Mouse (Mus musculus): ENCODE data around the gene Zfp974. TPM values are rescaled to one million over a fixed set of nuclear protein-coding genes. Genes with fewer than 3 reads are reported as not detected.
A peak's percentile ranks its signal among the peaks of the same experiment; 100 is the strongest.
"Not testable (repeated sequence)": the region's sequence is repeated elsewhere in the genome, so short reads cannot be mapped to it uniquely, and the experiment has no call there.

Zfp974 gene
- polyA plus RNA-seq, 1 experiment, result 1.0 TPM

- DNase-seq, result no peak
- Histone ChIP-seq H3K27ac (ENCODE audit: control insufficient read depth, insufficient read depth, low read length) (no peak overlapping the region), H3K4me1 (replicated peaks; ENCODE audit: control insufficient read depth, insufficient read depth, low read length) (no peaks in the 10 kb centered on the region), H3K4me3 (ENCODE audit: control insufficient read depth, insufficient read depth, low read length) (no peak overlapping the region), H3K27me3 (ENCODE audit: control insufficient read depth, insufficient read depth, low read length) (no peaks in the 10 kb centered on the region), H3K36me3 (ENCODE audit: control insufficient read depth, insufficient read depth, low read length) (no peaks in the 10 kb centered on the region)
- 84% methylated on average over 11 of the region's 11 CpGs for WGBS
- TF ChIP-seq POLR2A (IDR thresholded peaks at IDR 0.05; ENCODE audit: control insufficient read depth, extremely low read depth, insufficient read depth, low read length, poor library complexity) (no peak), CTCF (IDR thresholded peaks at IDR 0.05; ENCODE audit: borderline replicate concordance, control insufficient read depth, extremely low read depth, insufficient read depth, low read length, poor library complexity) (no peak)
These were observed 24.0 kb downstream of the Zfp974 start for GRCm38 (mm10) chr7:27905061-27905848.

GRCm38 (mm10) chr7:27900601-27901000, 28.7 kb downstream of the Zfp974 start:
- DNase-seq, result no peak
- Histone ChIP-seq H3K27ac (ENCODE audit: control insufficient read depth, insufficient read depth, low read length) (no peak overlapping the region), H3K36me3 (ENCODE audit: control insufficient read depth, insufficient read depth, low read length) (no peaks in the 10 kb centered on the region), H3K27me3 (ENCODE audit: control insufficient read depth, insufficient read depth, low read length) (no peaks in the 10 kb centered on the region), H3K4me3 (ENCODE audit: control insufficient read depth, insufficient read depth, low read length) (no peak overlapping the region), H3K4me1 (replicated peaks; ENCODE audit: control insufficient read depth, insufficient read depth, low read length) (no peaks in the 10 kb centered on the region)
- 93% methylated on average over 4 of the region's 4 CpGs for WGBS
- no peak for TF ChIP-seq POLR2A (IDR thresholded peaks at IDR 0.05; ENCODE audit: control insufficient read depth, extremely low read depth, insufficient read depth, low read length, poor library complexity)
- no peak for TF ChIP-seq CTCF (IDR thresholded peaks at IDR 0.05; ENCODE audit: borderline replicate concordance, control insufficient read depth, extremely low read depth, insufficient read depth, low read length, poor library complexity)

DNA sequence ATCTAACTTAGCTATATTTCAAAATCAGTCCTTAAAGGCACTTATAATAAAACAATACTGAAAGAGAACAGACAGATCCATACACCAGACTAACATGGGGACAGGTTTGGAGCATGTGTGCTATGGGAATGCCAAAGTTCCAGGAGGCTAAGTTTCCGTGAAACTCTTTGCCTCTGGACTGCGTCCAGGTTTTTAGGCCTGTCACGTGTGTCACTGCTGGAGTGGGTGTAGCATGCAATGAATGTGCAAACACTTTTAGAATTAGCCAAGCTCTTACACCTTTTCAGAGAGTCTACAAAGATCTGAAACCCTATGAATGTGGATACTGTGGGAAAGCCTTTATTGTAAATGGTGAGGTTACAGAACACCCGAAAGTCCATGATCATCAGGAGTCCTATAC, 47.5 kb downstream of the Zfp974 start:
- 96% methylated on average over 4 of the region's 4 CpGs for WGBS
- no peak overlapping the region for H3K27ac ChIP-seq (ENCODE audit: control insufficient read depth, insufficient read depth, low read length)

GRCm38 (mm10) chr7:27862578-27862977, 66.7 kb downstream of the Zfp974 start:
- H3K4me3 ChIP-seq (ENCODE audit: control insufficient read depth, insufficient read depth, low read length); H3K27me3 ChIP-seq (ENCODE audit: control insufficient read depth, insufficient read depth, low read length); DNase-seq; H3K4me1 ChIP-seq (replicated peaks; ENCODE audit: control insufficient read depth, insufficient read depth, low read length); H3K27ac ChIP-seq (ENCODE audit: control insufficient read depth, insufficient read depth, low read length): not testable (repeated sequence)
- H3K36me3 ChIP-seq (ENCODE audit: control insufficient read depth, insufficient read depth, low read length), result peaks cover 30% of the 10 kb centered on the region
- 88% methylated on average over 5 of the region's 5 CpGs for WGBS

More for the DNA sequence above, 47.5 kb downstream of the Zfp974 start:
- Histone ChIP-seq H3K36me3 (ENCODE audit: control insufficient read depth, insufficient read depth, low read length) (peaks cover 21% of the 10 kb centered on the region), H3K4me1 (replicated peaks; ENCODE audit: control insufficient read depth, insufficient read depth, low read length) (no peaks in the 10 kb centered on the region), H3K4me3 (ENCODE audit: control insufficient read depth, insufficient read depth, low read length) (no peak overlapping the region), H3K27me3 (ENCODE audit: control insufficient read depth, insufficient read depth, low read length) (no peaks in the 10 kb centered on the region)
- TF ChIP-seq POLR2A (IDR thresholded peaks at IDR 0.05; ENCODE audit: control insufficient read depth, extremely low read depth, insufficient read depth, low read length, poor library complexity) (no peak), CTCF (IDR thresholded peaks at IDR 0.05; ENCODE audit: borderline replicate concordance, control insufficient read depth, extremely low read depth, insufficient read depth, low read length, poor library complexity) (no peak)
- no peak for DNase-seq

DNA sequence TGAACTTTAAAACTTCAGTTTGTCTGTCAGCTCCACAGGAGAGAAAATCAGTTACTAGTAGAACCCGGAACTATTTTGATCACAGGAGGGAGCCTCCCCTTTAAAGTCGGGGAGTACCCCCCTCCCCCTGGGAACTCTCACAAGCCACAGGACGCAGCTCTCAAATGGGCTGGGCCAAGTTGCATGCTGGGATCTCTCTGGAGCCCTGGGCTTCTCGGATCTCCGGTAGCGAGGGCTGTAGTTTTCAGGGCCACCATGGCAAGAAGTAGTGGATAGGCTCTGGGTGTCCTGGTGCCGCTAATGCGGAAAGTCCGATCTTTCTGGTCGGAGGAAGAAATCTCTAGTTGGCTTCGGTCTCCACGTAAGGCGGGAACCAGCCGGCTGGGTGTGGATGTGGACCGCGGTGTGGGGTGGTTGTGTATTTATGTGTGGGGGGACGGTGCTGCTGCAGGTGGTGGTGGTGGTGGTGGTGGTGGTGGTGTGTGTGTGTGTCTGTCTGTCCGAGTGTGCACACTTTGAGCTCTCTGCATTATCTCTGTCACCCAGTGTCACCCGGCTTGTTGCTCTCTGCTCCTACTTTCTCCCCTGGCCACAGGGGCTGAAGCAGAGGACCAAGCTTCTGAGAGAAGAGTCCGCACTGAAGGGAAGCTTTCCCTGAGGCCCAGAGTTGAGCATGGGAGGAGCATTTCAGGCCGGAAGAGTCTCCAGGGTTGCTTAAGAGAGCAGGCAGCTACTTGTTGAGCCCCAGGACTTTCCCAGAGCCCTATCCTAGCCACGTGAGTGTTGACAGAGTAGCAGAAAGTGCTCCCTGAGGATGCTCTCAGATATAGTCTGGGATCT, 68.6 kb downstream of the Zfp974 start:
- Histone ChIP-seq H3K4me3 (ENCODE audit: control insufficient read depth, insufficient read depth, low read length) (peak overlapping the region; percentile 86), H3K27me3 (ENCODE audit: control insufficient read depth, insufficient read depth, low read length) (no peaks in the 10 kb centered on the region), H3K36me3 (ENCODE audit: control insufficient read depth, insufficient read depth, low read length) (peaks cover 14% of the 10 kb centered on the region), H3K4me1 (replicated peaks; ENCODE audit: control insufficient read depth, insufficient read depth, low read length) (peaks cover 9% of the 10 kb centered on the region), H3K27ac (ENCODE audit: control insufficient read depth, insufficient read depth, low read length) (peak overlapping the region; percentile 80)
- under 1% methylated on average over 22 of the region's 22 CpGs for WGBS
- TF ChIP-seq CTCF (IDR thresholded peaks at IDR 0.05; ENCODE audit: borderline replicate concordance, control insufficient read depth, extremely low read depth, insufficient read depth, low read length, poor library complexity) (peak; percentile 31; the same call in 1 of the 2 replicates), POLR2A (IDR thresholded peaks at IDR 0.05; ENCODE audit: control insufficient read depth, extremely low read depth, insufficient read depth, low read length, poor library complexity) (peak; percentile 61)
- DNase-seq, result peak; percentile 82

- Histone ChIP-seq H3K4me3 (ENCODE audit: control insufficient read depth, insufficient read depth, low read length) (no peak overlapping the region), H3K27me3 (ENCODE audit: control insufficient read depth, insufficient read depth, low read length) (no peaks in the 10 kb centered on the region), H3K36me3 (ENCODE audit: control insufficient read depth, insufficient read depth, low read length) (peaks cover 8% of the 10 kb centered on the region), H3K4me1 (replicated peaks; ENCODE audit: control insufficient read depth, insufficient read depth, low read length) (peaks cover 9% of the 10 kb centered on the region), H3K27ac (ENCODE audit: control insufficient read depth, insufficient read depth, low read length) (peak overlapping the region; percentile 80)
- no peak for DNase-seq
- TF ChIP-seq POLR2A (IDR thresholded peaks at IDR 0.05; ENCODE audit: control insufficient read depth, extremely low read depth, insufficient read depth, low read length, poor library complexity) (no peak), CTCF (IDR thresholded peaks at IDR 0.05; ENCODE audit: borderline replicate concordance, control insufficient read depth, extremely low read depth, insufficient read depth, low read length, poor library complexity) (no peak)
- 33% methylated on average over 10 of the region's 10 CpGs for WGBS
These were observed 69.7 kb downstream of the Zfp974 start for GRCm38 (mm10) chr7:27859301-27860251.

Other genes with a start within 250 kb of the Zfp974 start
- gene Zfp607b, start 240.1 kb downstream of the Zfp974 start, polyA plus RNA-seq (2012; rRNA removed), result 0.77 and 0.92 TPM in 2 replicates
- gene Zfp60, start 198.1 kb downstream of the Zfp974 start, polyA plus RNA-seq (2012; rRNA removed), result 2.5 and 2.6 TPM in 2 replicates
- 1.6 TPM in 2 replicates for gene Zfp626, start 122.3 kb downstream of the Zfp974 start, polyA plus RNA-seq (2012; rRNA removed)
- 0.71 and 0.94 TPM in 2 replicates for gene Zfp59, start 90.9 kb downstream of the Zfp974 start, polyA plus RNA-seq (2012; rRNA removed)
- gene Zfp607a, start 71.9 kb downstream of the Zfp974 start, polyA plus RNA-seq (2012; rRNA removed), result 2.4 and 2.8 TPM in 2 replicates
- gene Zfp780b, start 49.7 kb upstream of the Zfp974 start, polyA plus RNA-seq (2012; rRNA removed), result 2.7 and 3.3 TPM in 2 replicates
- 1.2 and 2.2 TPM in 2 replicates for gene Zfp850, start 84.7 kb upstream of the Zfp974 start, polyA plus RNA-seq (2012; rRNA removed)
- 184 and 197 TPM in 2 replicates for gene Psmc4, start 120.6 kb upstream of the Zfp974 start, polyA plus RNA-seq (2012; rRNA removed)
- 296 and 318 TPM in 2 replicates for gene Fcgbp, start 141.8 kb upstream of the Zfp974 start, polyA plus RNA-seq (2012; rRNA removed)
- gene 9530053A07Rik, start 200.0 kb upstream of the Zfp974 start, polyA plus RNA-seq (2012; rRNA removed), result 0.99 and 1.0 TPM in 2 replicates
- 72.4 and 91.4 TPM in 2 replicates for gene Fbl, start 240.2 kb upstream of the Zfp974 start, polyA plus RNA-seq (2012; rRNA removed)

All from thymus, adult 2 months (tissue).